Mouse (Mus musculus) limb, embryonic 14.5 days (tissue): ENCODE results near the gene Rnf39. TPM values are rescaled to one million over a fixed set of nuclear protein-coding genes. Genes with fewer than 3 reads are reported as not detected.
"Not testable (repeated sequence)": the region's sequence is repeated elsewhere in the genome, so short reads cannot be mapped to it uniquely, and the experiment has no call there.

ENCODE experiments used
- ATAC-seq: fragments of 200-750 bp; cut with Nextera tagmentation; 2 replicates; pipeline ENCODE4 v1.8.0; 2017; ENCODE audit warnings: low read depth, moderate number of reproducible peaks, moderate TSS enrichment; ENCODE audit not compliant: low FRiP score
- DNase-seq: peaks from one replicate; pipeline ENCODE4 v3.0.0-alpha.2; 2015; ENCODE audit warnings: low spot score
- H3K27ac ChIP-seq: fragments of 300-500 bp; sonication (generic); replicated peaks from 2 replicates; pipeline ENCODE4 v1.5.1; 2014; ENCODE audit warnings: low read depth, mild to moderate bottlenecking, low read length, moderate library complexity, mixed read lengths
- H3K27me3 ChIP-seq: fragments of 300-500 bp; sonication (generic); 2 replicates; pipeline ENCODE4 v1.6.1; 2014; ENCODE audit warnings: low read length, mixed read lengths; ENCODE audit not compliant: control insufficient read depth, insufficient read depth
- H3K36me3 ChIP-seq: fragments of 300-500 bp; sonication (generic); 2 replicates; pipeline ENCODE4 v1.6.1; 2014; ENCODE audit warnings: mild to moderate bottlenecking, low read length, moderate library complexity, mixed read lengths; ENCODE audit not compliant: control insufficient read depth, insufficient read depth
- H3K4me1 ChIP-seq: fragments of 300-500 bp; sonication (generic); 2 replicates; pipeline ENCODE4 v1.6.1; 2014; ENCODE audit warnings: antibody characterized with exemption, low read length, mixed read lengths; ENCODE audit not compliant: control insufficient read depth, insufficient read depth
- H3K4me2 ChIP-seq: fragments of 300-500 bp; sonication (generic); replicated peaks from 2 replicates; pipeline ENCODE4 v1.6.1; 2014; ENCODE audit warnings: low read depth, mild to moderate bottlenecking, low read length, moderate library complexity; ENCODE audit not compliant: severe bottlenecking
- H3K4me3 ChIP-seq: fragments of 300-500 bp; sonication (generic); replicated peaks from 2 replicates; pipeline ENCODE4 v1.5.1; 2014; ENCODE audit warnings: low read length
- H3K9ac ChIP-seq: fragments of 300-500 bp; sonication (generic); 2 replicates; pipeline ENCODE4 v1.6.1; 2014; ENCODE audit warnings: mild to moderate bottlenecking, low read depth, low read length, moderate library complexity; ENCODE audit not compliant: severe bottlenecking
- H3K9me3 ChIP-seq: fragments of 300-500 bp; sonication (generic); 2 replicates; pipeline ENCODE4 v1.6.1; 2016; ENCODE audit warnings: low read length; ENCODE audit not compliant: control insufficient read depth
- POLR2A ChIP-seq: fragments of 200-500 bp; IDR thresholded peaks from 2 replicates; pipeline ENCODE4 v1.8.0; 2012; ENCODE audit warnings: inconsistent platforms, mild to moderate bottlenecking, moderate library complexity, borderline replicate concordance; ENCODE audit not compliant: insufficient read depth, insufficient read length; ENCODE audit errors: extremely low read depth
- WGBS: fragments of 180-500 bp; shearing (Covaris S2); extraction: QIAGEN DNeasy Blood & Tissue Kit; methylation state at CpG from one replicate; pipeline ENCODE4 v1.1.7; 2014; 5-methylcytosine and 5-hydroxymethylcytosine counted together
- polyA plus RNA-seq, 2 experiments: library from polyadenylated mRNA; depleted of rRNA in 1 of 2; stranded (reverse) in 1 of 2; unstranded in 1 of 2; fragments of >200 nt; fragmentation: Nextera tagmentation in 1 of 2; extraction: Ambion mirVana in 1 of 2; gene quantifications; 2 replicates each; pipeline versions ENCODE4 v1.2.1 to v1.2.3; 2012 to 2014

The Rnf39 gene
- polyA plus RNA-seq, 2 experiments: 2.8 to 3.2 TPM

- no peaks in the 10 kb centered on the region for H3K36me3 ChIP-seq
- 5% methylated on average over 24 of the region's 24 CpGs for WGBS
- no peak overlapping the region for H3K27ac ChIP-seq
- no peaks in the 10 kb centered on the region for H3K4me1 ChIP-seq
- ATAC-seq: no peak
- no peak overlapping the region for H3K9ac ChIP-seq
- 0 out of 2 replicates have a peak overlapping the region, but pooled peaks have one; percentile 18 for H3K4me2 ChIP-seq
- H3K9me3 ChIP-seq: no peaks in the 10 kb centered on the region
- peak overlapping the region; percentile 10; the same call in 1 of the 2 replicates for H3K4me3 ChIP-seq
- H3K27me3 ChIP-seq: peaks cover 22% of the 10 kb centered on the region
- TF ChIP-seq POLR2A: no peak
- no peak for DNase-seq
Measured at GRCm38 (mm10) chr17:36988475-36988874, 45.8 kb downstream of the Rnf39 start.

- DNase-seq (no peak), ATAC-seq (no peak)
- H3K4me2 ChIP-seq: 0 out of 2 replicates have a peak within 1 kb of the TSS, but pooled peaks have one; percentile 18
- H3K4me3 ChIP-seq: peak within 1 kb of the TSS; percentile 10; the same call in 1 of the 2 replicates
- H3K27me3 ChIP-seq: peaks cover 22% of the 10 kb centered on the region
- H3K4me1 ChIP-seq: no peaks in the 10 kb centered on the region
- no peak within 1 kb of the TSS for H3K27ac ChIP-seq
- H3K36me3 ChIP-seq: no peaks in the 10 kb centered on the region
- H3K9me3 ChIP-seq: no peaks in the 10 kb centered on the region
- 28% methylated on average over 5 of the region's 5 CpGs for WGBS
- no peak for TF ChIP-seq POLR2A
- H3K9ac ChIP-seq: no peak within 1 kb of the TSS
Measured at GRCm38 (mm10) chr17:36989437-36989836, 46.7 kb downstream of the Rnf39 start, which contains the start of gene H2-M5. TSS of gene H2-M5 (minus strand) at chr17:36989537.

- H3K9me3 ChIP-seq, H3K4me3 ChIP-seq, H3K4me2 ChIP-seq, H3K9ac ChIP-seq, ATAC-seq, H3K4me1 ChIP-seq, H3K27ac ChIP-seq, H3K36me3 ChIP-seq, DNase-seq: not testable (repeated sequence)
- 86% methylated on average over 6 of the region's 6 CpGs for WGBS
- peaks cover 22% of the 10 kb centered on the region for H3K27me3 ChIP-seq
Measured at GRCm38 (mm10) chr17:36990630-36991029, 47.9 kb downstream of the Rnf39 start.

GRCm38 (mm10) chr17:36992336-36993104 lies 49.8 kb downstream of the Rnf39 start:
- Histone ChIP-seq H3K36me3 (no peaks in the 10 kb centered on the region), H3K4me1 (no peaks in the 10 kb centered on the region), H3K4me2 (no peak overlapping the region), H3K9me3 (no peaks in the 10 kb centered on the region), H3K4me3 (no peak overlapping the region), H3K27ac (no peak overlapping the region), H3K9ac (no peak overlapping the region), H3K27me3 (peaks cover 19% of the 10 kb centered on the region)
- TF ChIP-seq POLR2A: no peak
- no peak for ATAC-seq
- DNase-seq: no peak
- WGBS: 56% methylated on average over 3 of the region's 3 CpGs

- Histone ChIP-seq H3K9ac (no peak overlapping the region), H3K27me3 (peaks cover 7% of the 10 kb centered on the region; the same call in 1 of the 2 replicates), H3K4me3 (no peak overlapping the region), H3K9me3 (no peaks in the 10 kb centered on the region), H3K36me3 (no peaks in the 10 kb centered on the region), H3K4me2 (no peak overlapping the region), H3K27ac (no peak overlapping the region), H3K4me1 (no peaks in the 10 kb centered on the region)
- ATAC-seq: no peak
- TF ChIP-seq POLR2A: no peak
- DNase-seq: no peak
- WGBS: 84% methylated on average over 4 of the region's 4 CpGs
Measured at GRCm38 (mm10) chr17:36993770-36994325, 51.1 kb downstream of the Rnf39 start.
